Mouse (Mus musculus) intestine, embryonic 14.5 days (tissue): ENCODE results near the gene Atp8b2. TPM values are rescaled to one million over a fixed set of nuclear protein-coding genes. Genes with fewer than 3 reads are reported as not detected.

Experiments
- ATAC-seq: fragments of 200-750 bp; cut with Nextera tagmentation; replicated peaks from 2 replicates; pipeline ENCODE4 v1.8.0; 2017; ENCODE audit warnings: low read depth, moderate number of reproducible peaks, moderate TSS enrichment, moderate library complexity; ENCODE audit not compliant: low FRiP score, low TSS enrichment
- DNase-seq: peaks from one replicate; pipeline ENCODE4 v3.0.0-alpha.2; 2018; ENCODE audit warnings: low spot score
- H3K27ac ChIP-seq: fragments of 300-500 bp; sonication (generic); 2 replicates; pipeline ENCODE4 v1.5.1; 2014; ENCODE audit warnings: low read depth, mild to moderate bottlenecking, control low read depth
- H3K27me3 ChIP-seq: fragments of 300-500 bp; sonication (generic); replicated peaks from 2 replicates; pipeline ENCODE4 v1.6.1; 2014; ENCODE audit warnings: low read length, control low read depth; ENCODE audit not compliant: control insufficient read depth, insufficient read depth
- H3K36me3 ChIP-seq: fragments of 300-500 bp; sonication (generic); 2 replicates; pipeline ENCODE4 v1.6.1; 2014; ENCODE audit warnings: low read length, control low read depth; ENCODE audit not compliant: control insufficient read depth, insufficient read depth
- H3K4me1 ChIP-seq: fragments of 300-500 bp; sonication (generic); replicated peaks from 2 replicates; pipeline ENCODE4 v1.6.1; 2014; ENCODE audit warnings: low read length, control low read depth, mixed read lengths; ENCODE audit not compliant: control insufficient read depth, insufficient read depth
- H3K4me2 ChIP-seq: fragments of 300-500 bp; sonication (generic); 2 replicates; pipeline ENCODE4 v1.6.1; 2014; ENCODE audit warnings: low read length
- H3K4me3 ChIP-seq: fragments of 300-500 bp; sonication (generic); 2 replicates; pipeline ENCODE4 v1.5.1; 2014; ENCODE audit warnings: low read depth, low read length, control low read depth, mixed read lengths
- H3K9ac ChIP-seq: fragments of 300-500 bp; sonication (generic); 2 replicates; pipeline ENCODE4 v1.6.1; 2014; ENCODE audit warnings: mild to moderate bottlenecking, low read length
- H3K9me3 ChIP-seq: fragments of 300-500 bp; sonication (generic); 2 replicates; pipeline ENCODE4 v1.6.1; 2016; ENCODE audit warnings: low read length, control low read depth; ENCODE audit not compliant: control insufficient read depth
- WGBS: fragments of 180-500 bp; shearing (Covaris S2); extraction: QIAGEN DNeasy Blood & Tissue Kit; methylation state at CpG from one replicate; pipeline ENCODE4 v1.1.7; 2014; 5-methylcytosine and 5-hydroxymethylcytosine counted together
- microRNA-seq: library from miRNA; unstranded; fragments of <30 nt; microRNA quantifications from one replicate; pipeline ENCODE4, GENCODE M21; 2016
- polyA plus RNA-seq: library from polyadenylated mRNA; unstranded; fragments of >200 nt; fragmentation: Nextera tagmentation; extraction: Ambion mirVana; gene quantifications from 2 replicates; pipeline ENCODE4 v1.2.1, GENCODE M21; 2014

Atp8b2 gene
- polyA plus RNA-seq, 1 experiment from 2014 or later = 14.9 TPM

GRCm38 (mm10) chr3:89889841-89890430 is 73.4 kb downstream of the Atp8b2 start:
- no peaks in the 10 kb centered on the region for H3K36me3 ChIP-seq
- no peak for DNase-seq
- no peaks in the 10 kb centered on the region for H3K9me3 ChIP-seq
- H3K27me3 ChIP-seq = no peaks in the 10 kb centered on the region
- H3K4me1 ChIP-seq = no peaks in the 10 kb centered on the region
- 57% methylated on average over 8 of the region's 8 CpGs for WGBS
- no peak overlapping the region for H3K9ac ChIP-seq
- no peak overlapping the region for H3K4me3 ChIP-seq
- no peak for ATAC-seq
- no peak overlapping the region for H3K4me2 ChIP-seq
- no peak overlapping the region for H3K27ac ChIP-seq

Small RNA genes lying within 50 kb of the gene (microRNA-seq; reads per million reads assigned to microRNA genes)
- gene Mir7669 = 2.2 reads per million, percentile 24 among the genes with 10 or more reads in this experiment

Other genes starting within 250 kb of the Atp8b2 start
- gene Adar, start 248.5 kb downstream of the Atp8b2 start, polyA plus RNA-seq = 13.4 and 14.5 TPM in 2 replicates
- gene Chrnb2, start 198.9 kb downstream of the Atp8b2 start, polyA plus RNA-seq = 2.6 TPM in 2 replicates
- gene Ube2q1, start 189.9 kb downstream of the Atp8b2 start, polyA plus RNA-seq = 21.3 and 21.9 TPM in 2 replicates
- gene She, start 132.1 kb downstream of the Atp8b2 start, polyA plus RNA-seq = 4.2 TPM in 2 replicates
- gene Il6ra, start 50.3 kb downstream of the Atp8b2 start, polyA plus RNA-seq = 1.5 and 1.6 TPM in 2 replicates
- 121 and 126 TPM in 2 replicates for gene Hax1, start 35.3 kb upstream of the Atp8b2 start, polyA plus RNA-seq
- 166 and 175 TPM in 2 replicates for gene 4933434E20Rik, start 88.1 kb upstream of the Atp8b2 start, polyA plus RNA-seq
- gene Ubap2l, start 89.1 kb upstream of the Atp8b2 start, polyA plus RNA-seq = 214 and 227 TPM in 2 replicates
- 574 and 579 TPM in 2 replicates for gene Tpm3, start 109.1 kb upstream of the Atp8b2 start, polyA plus RNA-seq
- 0.50 and 0.53 TPM in 2 replicates for gene Nup210l, start 140.6 kb upstream of the Atp8b2 start, polyA plus RNA-seq